Mouse (Mus musculus) heart, adult 8-10 months (tissue): Measurements from ENCODE around the gene Lrrc74a. TPM values are rescaled to one million over a fixed set of nuclear protein-coding genes. Genes with fewer than 3 reads are reported as not detected.

Experiments
- DNase-seq: peaks from one replicate; pipeline ENCODE4 v3.0.0; 2022; ENCODE audit warnings: low spot score
- total RNA-seq, 4 experiments: library from RNA; stranded (reverse); gene quantifications; 2 replicates each; pipeline ENCODE4 v1.2.4; 2022

The Lrrc74a gene
- total RNA-seq, 4 experiments from 2014 or later = not detected

DNA sequence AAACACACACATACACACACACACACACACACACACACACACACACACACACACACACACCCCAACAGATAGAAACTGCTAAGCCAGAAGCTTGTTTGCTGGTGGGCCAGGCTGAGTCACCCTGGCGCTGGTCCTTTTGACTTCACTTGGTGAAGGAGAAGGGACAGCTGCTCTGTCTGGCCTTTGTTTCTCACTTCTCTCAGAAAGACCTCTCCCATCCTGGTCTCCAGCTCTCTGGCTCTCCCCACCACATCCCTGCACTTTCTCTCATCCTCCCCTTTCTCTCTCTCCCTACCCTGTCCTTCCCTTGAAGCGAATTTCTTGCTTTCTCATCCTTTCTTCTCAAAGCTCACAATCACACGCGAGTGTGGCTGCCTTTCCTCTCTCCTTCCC is 70.1 kb downstream of the Lrrc74a start:
- DNase-seq = no peak

- no peak for DNase-seq
Measured at GRCm38 (mm10) chr12:86804857-86805256, 70.7 kb downstream of the Lrrc74a start.

DNA sequence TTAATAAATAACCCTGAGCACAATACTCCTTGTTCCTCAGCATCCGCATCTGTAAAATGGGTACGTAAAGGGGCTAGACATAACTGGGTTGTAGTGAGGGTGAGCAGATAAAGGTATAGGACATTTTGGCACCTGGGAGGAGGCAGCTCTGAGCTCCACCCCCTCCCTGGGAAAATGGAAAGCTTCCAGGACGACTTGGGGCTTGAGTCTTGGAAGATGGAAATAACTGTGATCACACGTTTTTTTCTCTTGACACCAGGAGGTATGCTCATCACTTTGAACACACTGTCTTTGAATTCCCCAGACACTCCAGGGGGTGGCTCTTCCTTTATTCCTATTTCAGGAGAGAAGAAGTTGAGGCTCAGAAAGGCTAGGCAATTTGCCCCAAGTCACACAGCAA is 71.1 kb downstream of the Lrrc74a start:
- no peak for DNase-seq

- DNase-seq = no peak
Measured at GRCm38 (mm10) chr12:86806031-86806922, 72.1 kb downstream of the Lrrc74a start.

GRCm38 (mm10) chr12:86806923-86807794 is 73.0 kb downstream of the Lrrc74a start:
- no peak for DNase-seq

- no peak for DNase-seq
Measured at GRCm38 (mm10) chr12:86807795-86808128, 73.6 kb downstream of the Lrrc74a start.

GRCm38 (mm10) chr12:86808856-86809255 is 74.7 kb downstream of the Lrrc74a start:
- no peak for DNase-seq

- no peak for DNase-seq
Measured at GRCm38 (mm10) chr12:86810040-86810439, 75.9 kb downstream of the Lrrc74a start.

GRCm38 (mm10) chr12:86810725-86811444 is 76.7 kb downstream of the Lrrc74a start:
- DNase-seq = no peak

- no peak for DNase-seq
Measured at GRCm38 (mm10) chr12:86812782-86813181, 78.6 kb downstream of the Lrrc74a start.

Other genes with a start within 250 kb of the Lrrc74a start
- 10 to 100 TPM in 3 of 4 experiments, 1 to 10 TPM in 1; 6.6 to 16.3 (median 13.3) TPM for gene Vash1, start 55.7 kb upstream of the Lrrc74a start, total RNA-seq
- 1 to 10 TPM; 2.9 to 4.6 (median 3.8) TPM for gene Angel1, start 7.9 kb upstream of the Lrrc74a start, total RNA-seq
- 10 to 100 TPM; 26.2 to 30.4 (median 27.8) TPM for gene Irf2bpl, start 150.4 kb downstream of the Lrrc74a start, total RNA-seq
- 10 to 100 TPM; 42.4 to 53.8 (median 48.3) TPM for gene Cipc, start 212.7 kb downstream of the Lrrc74a start, total RNA-seq